Mouse (Mus musculus): ENCODE data around the gene Zbtb18.

The Zbtb18 gene

DNA sequence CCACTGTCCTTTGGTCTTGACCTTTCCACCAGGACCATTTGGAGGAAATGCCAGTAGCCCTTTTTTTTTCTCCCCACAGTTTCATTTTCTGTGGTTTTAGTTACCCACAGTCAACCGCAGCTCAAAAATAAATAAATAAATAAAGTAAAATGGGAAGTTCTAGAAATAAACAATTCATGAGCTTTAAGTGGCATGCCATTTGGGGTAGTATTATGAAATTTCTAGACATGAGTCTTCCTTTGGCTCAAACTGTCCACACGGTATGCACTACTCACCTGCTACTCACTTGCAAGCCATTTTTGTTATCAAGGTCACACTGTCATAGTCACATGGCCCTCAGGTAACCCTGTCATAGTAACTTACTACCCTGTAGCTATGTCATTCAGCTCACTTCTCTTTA lies 41.5 kb downstream of the Zbtb18 start:
- DNase-seq (ENCODE audit: inconsistent ontology term) = no peak

DNA sequence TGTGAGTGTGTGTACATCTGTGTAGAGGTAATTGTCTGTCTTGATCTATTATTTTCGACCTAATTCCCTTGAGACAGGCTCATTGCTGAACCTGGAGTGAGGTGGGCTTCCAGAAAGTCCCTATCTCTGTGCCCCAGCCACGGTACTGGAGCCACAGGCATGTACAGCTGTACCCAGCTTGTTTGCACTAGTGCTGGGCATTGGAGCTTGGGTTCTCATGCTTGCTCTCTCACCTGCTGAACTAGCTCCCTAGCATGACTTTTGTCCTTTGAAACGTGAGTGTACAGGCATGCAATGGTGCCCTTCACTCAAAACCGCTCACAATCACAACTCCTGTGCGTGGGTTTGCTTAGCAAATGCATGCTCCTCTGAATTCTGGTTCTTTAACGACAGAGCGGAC lies 42.1 kb downstream of the Zbtb18 start:
- no peak for DNase-seq (ENCODE audit: inconsistent ontology term)

DNA sequence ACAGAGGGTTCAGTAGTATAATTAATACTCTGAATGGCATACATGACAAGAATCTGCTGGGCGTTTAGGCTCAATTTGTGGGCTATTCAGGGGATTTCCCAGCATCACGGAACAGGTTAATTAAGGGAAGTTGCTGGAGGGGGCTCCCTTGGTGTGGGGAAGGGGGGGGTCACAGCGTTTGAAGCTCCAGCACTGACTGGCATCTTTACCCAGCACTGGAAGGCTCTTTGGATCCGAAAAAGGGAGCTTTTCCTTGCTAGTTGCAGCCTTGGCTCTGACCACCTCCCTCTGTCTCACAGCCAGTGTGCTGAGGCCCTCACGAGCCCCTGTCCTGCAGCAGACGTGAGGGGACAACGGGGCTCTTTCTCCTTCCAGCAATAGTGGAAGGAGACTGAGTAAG lies 42.5 kb downstream of the Zbtb18 start:
- DNase-seq (ENCODE audit: inconsistent ontology term) = peak; percentile 60

DNA sequence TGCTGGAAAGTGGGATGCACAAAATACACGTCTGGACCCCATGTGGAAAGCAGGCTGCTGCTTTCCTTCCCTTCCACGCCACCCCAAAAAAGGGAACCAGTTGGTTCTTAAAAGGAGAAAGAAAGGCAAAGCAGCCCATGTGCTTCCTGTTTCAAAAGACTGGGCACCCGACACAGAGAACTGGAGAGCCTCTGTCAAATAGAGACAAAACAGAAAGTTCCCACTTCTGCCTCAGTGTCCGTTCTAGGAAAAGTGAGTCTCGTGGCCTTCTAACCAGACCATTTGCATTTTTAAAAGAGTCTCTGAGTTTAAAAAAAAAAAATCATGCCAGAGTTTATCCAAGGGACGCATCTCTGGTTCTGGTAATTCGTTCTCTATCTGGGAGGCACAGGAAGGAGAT lies 47.7 kb downstream of the Zbtb18 start:
- no peak for DNase-seq (ENCODE audit: inconsistent ontology term)

DNA sequence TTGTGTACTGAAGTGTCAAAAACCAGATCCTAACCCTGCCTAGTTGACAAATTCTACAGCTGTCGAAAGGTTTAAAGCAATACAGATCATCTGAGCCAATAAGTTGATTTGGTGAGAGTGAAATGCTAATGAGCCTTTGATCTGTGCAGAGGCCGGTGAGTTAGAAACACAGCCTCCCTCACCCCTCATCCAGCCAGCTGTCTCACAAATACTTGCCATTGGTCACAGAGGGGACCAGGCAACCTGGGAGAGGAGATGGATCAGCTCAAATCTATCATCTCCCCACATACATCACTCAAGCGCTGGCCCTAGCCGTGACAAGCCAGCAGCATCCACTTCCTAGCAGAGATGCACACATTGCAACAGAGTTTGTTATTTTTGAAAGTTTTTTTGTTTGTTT lies 48.7 kb downstream of the Zbtb18 start:
- no peak for DNase-seq (ENCODE audit: inconsistent ontology term)

DNA sequence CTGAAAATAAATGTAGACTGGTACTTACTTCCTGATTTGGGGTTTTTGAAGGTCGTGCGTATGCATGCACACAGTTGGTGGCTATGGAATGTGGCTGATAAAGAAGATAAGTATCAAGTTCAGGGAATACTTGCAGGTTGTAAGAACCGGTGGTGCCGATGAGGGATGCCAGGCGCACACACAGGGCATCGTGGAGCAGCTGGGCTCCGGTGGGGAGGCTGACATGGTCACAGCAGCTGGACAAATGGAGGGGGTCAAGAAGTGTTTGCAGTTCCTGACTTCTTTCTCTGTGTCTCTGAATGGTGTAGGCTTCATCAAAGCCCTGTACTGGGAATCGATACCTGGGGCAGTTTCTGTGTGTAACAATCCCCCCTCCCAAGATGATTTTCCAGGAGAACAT lies 49.1 kb downstream of the Zbtb18 start:
- DNase-seq (ENCODE audit: inconsistent ontology term) = no peak

DNA sequence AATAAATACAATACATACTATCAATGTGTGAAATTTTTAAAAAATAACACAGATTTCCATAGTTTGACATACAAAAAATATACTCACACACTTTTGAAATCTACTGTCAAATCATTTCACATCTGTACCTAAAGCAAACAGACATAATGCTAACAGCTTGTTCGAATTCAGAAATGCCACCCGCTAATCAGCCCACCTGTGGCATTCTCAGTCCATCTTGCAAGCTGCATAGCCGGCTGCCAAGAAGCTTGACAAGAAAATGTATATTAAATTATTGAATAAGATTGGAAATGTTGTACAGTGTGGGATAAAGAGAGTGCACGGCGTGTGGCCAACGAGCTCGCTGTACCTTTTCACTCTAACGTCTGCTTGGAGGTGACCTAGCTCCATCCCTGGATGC lies 52.2 kb downstream of the Zbtb18 start:
- DNase-seq (ENCODE audit: inconsistent ontology term) = no peak

DNA sequence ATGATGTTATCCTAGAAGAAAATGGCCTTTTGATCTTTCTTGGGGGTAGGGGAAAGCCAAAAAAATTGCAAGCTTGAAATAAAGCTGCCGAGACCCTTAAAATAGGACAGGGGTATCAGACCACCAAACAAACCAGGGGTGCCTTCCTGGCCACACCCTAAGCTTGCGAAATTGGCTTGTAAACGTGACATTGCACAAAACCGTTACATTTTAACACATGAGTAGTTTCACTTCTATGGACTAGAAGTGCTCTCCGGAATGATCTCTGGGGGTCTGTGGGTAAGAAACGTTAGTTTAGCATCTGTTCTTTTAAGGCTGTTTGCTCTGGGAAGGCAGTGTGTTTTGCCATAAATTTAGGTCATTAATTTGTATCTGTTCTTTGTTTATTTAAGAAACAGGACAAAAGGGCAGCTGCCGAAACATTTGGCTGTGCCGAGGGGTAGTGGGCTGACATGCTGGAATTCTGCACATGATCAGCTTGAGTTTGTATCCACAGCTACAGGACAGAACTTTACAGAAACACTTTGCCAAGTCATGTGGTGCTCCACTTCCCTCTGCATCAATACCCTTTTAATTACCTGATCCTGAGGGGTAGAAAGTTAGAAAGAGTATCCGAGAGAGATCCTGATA lies 52.9 kb downstream of the Zbtb18 start:
- DNase-seq (ENCODE audit: inconsistent ontology term) = no peak
